Mouse (Mus musculus) E14TG2a.4 (cell line): Measurements from ENCODE around the gene 2010315B03Rik.

ENCODE experiments used
- CTCF ChIP-seq: conservative IDR thresholded peaks from 2 replicates; pipeline ENCODE4 v1.5.1; 2014; ENCODE audit warnings: low read length
- NANOG ChIP-seq: IDR thresholded peaks from 2 replicates; pipeline ENCODE4 v1.6.1; 2014; ENCODE audit warnings: borderline replicate concordance, low read length, mixed read lengths
- POU5F1 ChIP-seq: IDR thresholded peaks from 2 replicates; pipeline ENCODE4 v1.6.1; 2014; ENCODE audit warnings: low read length, borderline replicate concordance

DNA sequence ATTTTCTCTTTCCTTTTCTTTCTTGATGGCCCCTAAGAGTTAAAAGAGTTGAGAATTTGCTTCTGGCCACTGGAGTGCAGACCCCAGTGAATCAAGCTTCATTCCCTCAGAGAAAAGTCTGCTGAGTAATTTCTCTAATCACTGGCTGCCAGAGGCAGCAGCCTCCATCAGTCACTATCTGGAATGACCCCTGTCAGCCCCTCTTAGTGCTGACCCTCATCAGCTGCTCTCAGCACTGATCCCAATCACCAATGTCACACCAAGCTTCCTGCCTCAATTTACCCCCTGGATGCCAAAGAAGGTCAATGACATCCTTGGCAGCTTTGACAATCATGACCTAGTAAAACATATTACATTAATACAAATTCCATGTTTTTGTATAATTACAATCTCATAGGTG, 45.0 kb downstream of the 2010315B03Rik start:
- TF ChIP-seq CTCF (no peak), POU5F1 (no peak), NANOG (no peak)
